Mouse (Mus musculus): Measurements from ENCODE around the gene Olfr251. TPM values are rescaled to one million over a fixed set of nuclear protein-coding genes. Genes with fewer than 3 reads are reported as not detected.

Olfr251 gene
- total and polyA plus RNA-seq, 2 experiments from 2014 or later: not detected

- Histone ChIP-seq H3K9ac (replicated peaks; ENCODE audit: low read length, poor library complexity, severe bottlenecking) (no peak overlapping the region), H3K4me1 (ENCODE audit: insufficient read depth, low read length) (no peaks in the 10 kb centered on the region), H3K27me3 (ENCODE audit: insufficient read depth, low read length) (no peaks in the 10 kb centered on the region), H3K9me3 (ENCODE audit: low read length) (no peaks in the 10 kb centered on the region), H3K4me3 (ENCODE audit: low read depth, low read length) (no peak overlapping the region), H3K36me3 (ENCODE audit: insufficient read depth, low read length) (no peaks in the 10 kb centered on the region), H3K4me2 (ENCODE audit: low read depth, low read length, poor library complexity, severe bottlenecking) (no peak overlapping the region), H3K27ac (ENCODE audit: low read depth, low read length) (no peak overlapping the region)
- DNase-seq (ENCODE audit: low spot score): no peak
- ATAC-seq (ENCODE audit: low FRiP score): no peak
- TF ChIP-seq CTCF (IDR thresholded peaks at IDR 0.05): no peak
Measured at GRCm38 (mm10) chr9:38423801-38424200, 46.9 kb downstream of the Olfr251 start.

GRCm38 (mm10) chr9:38427026-38427425 is 50.1 kb downstream of the Olfr251 start:
- no peaks in the 10 kb centered on the region for H3K27me3 ChIP-seq (ENCODE audit: insufficient read depth, low read length)
- H3K4me3 ChIP-seq (ENCODE audit: low read depth, low read length): no peak overlapping the region
- H3K4me1 ChIP-seq (ENCODE audit: insufficient read depth, low read length): no peaks in the 10 kb centered on the region
- H3K9ac ChIP-seq (replicated peaks; ENCODE audit: low read length, poor library complexity, severe bottlenecking): no peak overlapping the region
- H3K9me3 ChIP-seq (ENCODE audit: low read length): no peaks in the 10 kb centered on the region
- H3K27ac ChIP-seq (ENCODE audit: low read depth, low read length): no peak overlapping the region
- 45% methylated on average over 1 of the region's 1 CpGs for WGBS
- H3K4me2 ChIP-seq (ENCODE audit: low read depth, low read length, poor library complexity, severe bottlenecking): no peak overlapping the region
- DNase-seq (ENCODE audit: low spot score) (no peak), ATAC-seq (ENCODE audit: low FRiP score) (no peak)
- TF ChIP-seq CTCF (IDR thresholded peaks at IDR 0.05): no peak
- no peaks in the 10 kb centered on the region for H3K36me3 ChIP-seq (ENCODE audit: insufficient read depth, low read length)

GRCm38 (mm10) chr9:38429155-38429554 is 52.3 kb downstream of the Olfr251 start, which contains the start of gene Olfr901:
TSS of gene Olfr901 (plus strand) at chr9:38429455.
- H3K27me3 ChIP-seq (ENCODE audit: insufficient read depth, low read length): no peaks in the 10 kb centered on the region
- H3K4me1 ChIP-seq (ENCODE audit: insufficient read depth, low read length): no peaks in the 10 kb centered on the region
- WGBS: 83% methylated on average over 1 of the region's 1 CpGs
- H3K4me2 ChIP-seq (ENCODE audit: low read depth, low read length, poor library complexity, severe bottlenecking): no peak within 1 kb of the TSS
- no peak for DNase-seq (ENCODE audit: low spot score)
- H3K27ac ChIP-seq (ENCODE audit: low read depth, low read length): no peak within 1 kb of the TSS
- H3K9ac ChIP-seq (replicated peaks; ENCODE audit: low read length, poor library complexity, severe bottlenecking): no peak within 1 kb of the TSS
- no peak for TF ChIP-seq CTCF (IDR thresholded peaks at IDR 0.05)
- no peak within 1 kb of the TSS for H3K4me3 ChIP-seq (ENCODE audit: low read depth, low read length)
- H3K9me3 ChIP-seq (ENCODE audit: low read length): no peaks in the 10 kb centered on the region
- no peaks in the 10 kb centered on the region for H3K36me3 ChIP-seq (ENCODE audit: insufficient read depth, low read length)
- ATAC-seq (ENCODE audit: low FRiP score): no peak

Other genes starting within 250 kb of the Olfr251 start
- not detected in 2 replicates for gene Olfr890, start 234.6 kb upstream of the Olfr251 start, total RNA-seq (2014; rRNA removed)
- not detected in 2 replicates for gene Olfr890, start 234.6 kb upstream of the Olfr251 start, polyA plus RNA-seq (2015; fragmentation: Nextera tagmentation; extraction: Ambion mirVana)
- gene Olfr891, start 196.3 kb upstream of the Olfr251 start, total RNA-seq (2014; rRNA removed): not detected in 2 replicates
- gene Olfr891, start 196.3 kb upstream of the Olfr251 start, polyA plus RNA-seq (2015; fragmentation: Nextera tagmentation; extraction: Ambion mirVana): not detected in 2 replicates
- gene Olfr893, start 168.7 kb upstream of the Olfr251 start, total RNA-seq (2014; rRNA removed): not detected in 2 replicates
- gene Olfr893, start 168.7 kb upstream of the Olfr251 start, polyA plus RNA-seq (2015; fragmentation: Nextera tagmentation; extraction: Ambion mirVana): not detected in 2 replicates
- not detected in 2 replicates for gene Olfr894, start 159.0 kb upstream of the Olfr251 start, total RNA-seq (2014; rRNA removed)
- not detected in 2 replicates for gene Olfr894, start 159.0 kb upstream of the Olfr251 start, polyA plus RNA-seq (2015; fragmentation: Nextera tagmentation; extraction: Ambion mirVana)
- not detected in 2 replicates for gene Olfr143, start 124.3 kb upstream of the Olfr251 start, total RNA-seq (2014; rRNA removed)
- not detected in 2 replicates for gene Olfr143, start 124.3 kb upstream of the Olfr251 start, polyA plus RNA-seq (2015; fragmentation: Nextera tagmentation; extraction: Ambion mirVana)
- not detected in 2 replicates for gene Olfr895, start 109.2 kb upstream of the Olfr251 start, total RNA-seq (2014; rRNA removed)
- gene Olfr895, start 109.2 kb upstream of the Olfr251 start, polyA plus RNA-seq (2015; fragmentation: Nextera tagmentation; extraction: Ambion mirVana): not detected in 2 replicates
- not detected in 2 replicates for gene Olfr896-ps1, start 86.0 kb upstream of the Olfr251 start, total RNA-seq (2014; rRNA removed)
- not detected in 2 replicates for gene Olfr896-ps1, start 86.0 kb upstream of the Olfr251 start, polyA plus RNA-seq (2015; fragmentation: Nextera tagmentation; extraction: Ambion mirVana)
- gene Olfr25, start 48.0 kb upstream of the Olfr251 start, total RNA-seq (2014; rRNA removed): not detected in 2 replicates
- gene Olfr25, start 48.0 kb upstream of the Olfr251 start, polyA plus RNA-seq (2015; fragmentation: Nextera tagmentation; extraction: Ambion mirVana): not detected in 2 replicates
- not detected in 2 replicates for gene Olfr898, start 28.7 kb upstream of the Olfr251 start, total RNA-seq (2014; rRNA removed)
- not detected in 2 replicates for gene Olfr898, start 28.7 kb upstream of the Olfr251 start, polyA plus RNA-seq (2015; fragmentation: Nextera tagmentation; extraction: Ambion mirVana)
- gene Olfr250, start 10.2 kb upstream of the Olfr251 start, total RNA-seq (2014; rRNA removed): not detected in 2 replicates
- gene Olfr250, start 10.2 kb upstream of the Olfr251 start, polyA plus RNA-seq (2015; fragmentation: Nextera tagmentation; extraction: Ambion mirVana): not detected in 2 replicates
- not detected in 2 replicates for gene Olfr147, start 24.6 kb downstream of the Olfr251 start, total RNA-seq (2014; rRNA removed)
- gene Olfr147, start 24.6 kb downstream of the Olfr251 start, polyA plus RNA-seq (2015; fragmentation: Nextera tagmentation; extraction: Ambion mirVana): not detected in 2 replicates
- gene Olfr901, start 52.4 kb downstream of the Olfr251 start, total RNA-seq (2014; rRNA removed): not detected in 2 replicates
- not detected in 2 replicates for gene Olfr901, start 52.4 kb downstream of the Olfr251 start, polyA plus RNA-seq (2015; fragmentation: Nextera tagmentation; extraction: Ambion mirVana)
- gene Olfr902, start 70.6 kb downstream of the Olfr251 start, total RNA-seq (2014; rRNA removed): not detected in 2 replicates
- not detected in 2 replicates for gene Olfr902, start 70.6 kb downstream of the Olfr251 start, polyA plus RNA-seq (2015; fragmentation: Nextera tagmentation; extraction: Ambion mirVana)
- gene Olfr904, start 86.1 kb downstream of the Olfr251 start, total RNA-seq (2014; rRNA removed): not detected in 2 replicates
- not detected in 2 replicates for gene Olfr904, start 86.1 kb downstream of the Olfr251 start, polyA plus RNA-seq (2015; fragmentation: Nextera tagmentation; extraction: Ambion mirVana)
- gene Olfr905, start 94.0 kb downstream of the Olfr251 start, total RNA-seq (2014; rRNA removed): not detected in 2 replicates
- not detected in 2 replicates for gene Olfr905, start 94.0 kb downstream of the Olfr251 start, polyA plus RNA-seq (2015; fragmentation: Nextera tagmentation; extraction: Ambion mirVana)
- gene Olfr906, start 110.0 kb downstream of the Olfr251 start, total RNA-seq (2014; rRNA removed): not detected in 2 replicates
- gene Olfr906, start 110.0 kb downstream of the Olfr251 start, polyA plus RNA-seq (2015; fragmentation: Nextera tagmentation; extraction: Ambion mirVana): not detected in 2 replicates
- not detected in 2 replicates for gene Olfr907, start 118.7 kb downstream of the Olfr251 start, total RNA-seq (2014; rRNA removed)
- not detected in 2 replicates for gene Olfr907, start 118.7 kb downstream of the Olfr251 start, polyA plus RNA-seq (2015; fragmentation: Nextera tagmentation; extraction: Ambion mirVana)
- gene Olfr911-ps1, start 144.5 kb downstream of the Olfr251 start, total RNA-seq (2014; rRNA removed): not detected in 2 replicates
- not detected in 2 replicates for gene Olfr911-ps1, start 144.5 kb downstream of the Olfr251 start, polyA plus RNA-seq (2015; fragmentation: Nextera tagmentation; extraction: Ambion mirVana)
- not detected in 2 replicates for gene Olfr910, start 160.8 kb downstream of the Olfr251 start, total RNA-seq (2014; rRNA removed)
- gene Olfr910, start 160.8 kb downstream of the Olfr251 start, polyA plus RNA-seq (2015; fragmentation: Nextera tagmentation; extraction: Ambion mirVana): not detected in 2 replicates
- not detected in 2 replicates for gene Olfr912, start 203.1 kb downstream of the Olfr251 start, total RNA-seq (2014; rRNA removed)
- gene Olfr912, start 203.1 kb downstream of the Olfr251 start, polyA plus RNA-seq (2015; fragmentation: Nextera tagmentation; extraction: Ambion mirVana): not detected in 2 replicates
- not detected in 2 replicates for gene Olfr913, start 215.7 kb downstream of the Olfr251 start, total RNA-seq (2014; rRNA removed)
- not detected in 2 replicates for gene Olfr913, start 215.7 kb downstream of the Olfr251 start, polyA plus RNA-seq (2015; fragmentation: Nextera tagmentation; extraction: Ambion mirVana)
- gene Olfr914, start 228.0 kb downstream of the Olfr251 start, total RNA-seq (2014; rRNA removed): not detected in 2 replicates
- not detected in 2 replicates for gene Olfr914, start 228.0 kb downstream of the Olfr251 start, polyA plus RNA-seq (2015; fragmentation: Nextera tagmentation; extraction: Ambion mirVana)